Mouse (Mus musculus): Measurements from ENCODE around the gene Utp3. TPM values are rescaled to one million over a fixed set of nuclear protein-coding genes. Genes with fewer than 3 reads are reported as not detected.

Gene Utp3
- polyA plus RNA-seq, 1 experiment from 2014 or later = 44.6 TPM

DNA sequence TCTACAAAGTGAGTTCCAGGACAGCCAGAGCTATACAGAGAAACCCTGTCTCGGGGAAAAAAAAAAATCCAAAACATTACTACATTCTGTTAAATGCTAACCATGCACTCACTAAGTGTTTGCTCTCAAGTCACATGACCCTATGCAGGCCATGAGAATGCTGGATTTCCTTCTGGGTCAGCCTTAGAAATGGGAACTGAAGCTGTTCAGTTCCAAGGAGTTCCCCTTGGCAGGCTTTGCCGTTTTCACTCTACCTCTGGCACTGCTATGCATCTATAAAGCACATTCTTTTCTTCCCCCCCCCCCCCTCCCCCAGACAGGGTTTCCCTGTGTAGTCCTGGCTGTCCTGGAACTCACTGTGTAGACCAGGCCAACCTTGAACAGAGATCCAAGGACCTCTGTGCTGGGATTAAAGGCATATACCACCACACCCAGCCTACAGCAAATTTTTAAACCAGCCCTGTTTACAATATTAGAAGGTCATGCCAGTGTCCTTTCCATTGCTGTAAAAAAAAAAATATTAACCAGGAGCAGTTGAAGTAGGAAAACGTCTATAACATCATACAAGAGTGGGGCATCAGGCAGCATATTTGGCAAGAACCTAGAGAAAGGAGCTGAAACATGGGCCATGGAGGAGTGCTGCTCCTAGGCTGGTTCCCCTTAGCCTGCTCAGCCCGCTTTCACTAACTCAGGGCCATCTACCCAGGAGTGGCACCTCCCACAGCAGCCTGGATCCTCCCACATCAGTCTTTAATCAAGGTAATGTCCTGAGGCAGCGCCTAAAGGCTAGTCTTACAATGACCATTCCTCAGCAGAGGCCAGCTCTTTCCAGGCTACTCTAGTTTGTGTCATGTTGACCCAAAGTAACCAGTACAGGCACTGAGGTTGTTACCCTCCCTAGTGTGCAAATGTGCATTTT is 41.5 kb downstream of the Utp3 start:
- Histone ChIP-seq H3K4me1 (replicated peaks) (0 out of 2 replicates have a peak, but pooled peaks cover 4% of the 10 kb centered on the region), H3K4me3 (no peak overlapping the region), H3K4me2 (no peak overlapping the region), H3K9ac (no peak overlapping the region), H3K27me3 (no peaks in the 10 kb centered on the region), H3K9me3 (no peaks in the 10 kb centered on the region), H3K36me3 (no peaks in the 10 kb centered on the region), H3K27ac (replicated peaks) (no peak overlapping the region)
- no peak for ATAC-seq (ENCODE audit: low FRiP score, low read depth)
- 79% methylated on average over 5 of the region's 5 CpGs for WGBS

DNA sequence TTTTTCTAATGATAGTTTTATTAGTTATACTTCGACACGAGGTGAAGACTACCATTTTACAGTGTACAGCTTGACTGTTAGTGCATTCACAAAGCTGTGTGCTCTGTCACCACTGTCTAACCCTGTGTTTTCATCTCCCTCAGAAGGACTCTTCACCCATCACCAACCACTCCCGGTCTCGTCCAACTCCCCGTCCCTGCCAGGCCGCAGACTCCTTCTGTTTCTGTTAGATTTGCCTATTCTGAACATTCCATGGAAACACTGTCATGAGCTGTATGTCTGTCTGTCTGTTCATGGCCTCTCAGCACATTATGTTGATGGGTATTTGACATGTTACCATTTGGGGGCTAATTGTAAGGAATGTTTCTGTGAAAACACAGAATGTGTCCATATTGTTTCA is 44.7 kb downstream of the Utp3 start:
- H3K27ac ChIP-seq (replicated peaks) = no peak overlapping the region
- ATAC-seq (ENCODE audit: low FRiP score, low read depth) = no peak
- no peaks in the 10 kb centered on the region for H3K9me3 ChIP-seq
- H3K4me3 ChIP-seq = no peak overlapping the region
- H3K36me3 ChIP-seq = no peaks in the 10 kb centered on the region
- H3K4me2 ChIP-seq = no peak overlapping the region
- H3K27me3 ChIP-seq = no peaks in the 10 kb centered on the region
- 93% methylated on average over 6 of the region's 6 CpGs for WGBS
- H3K4me1 ChIP-seq (replicated peaks) = no peaks in the 10 kb centered on the region
- H3K9ac ChIP-seq = no peak overlapping the region

DNA sequence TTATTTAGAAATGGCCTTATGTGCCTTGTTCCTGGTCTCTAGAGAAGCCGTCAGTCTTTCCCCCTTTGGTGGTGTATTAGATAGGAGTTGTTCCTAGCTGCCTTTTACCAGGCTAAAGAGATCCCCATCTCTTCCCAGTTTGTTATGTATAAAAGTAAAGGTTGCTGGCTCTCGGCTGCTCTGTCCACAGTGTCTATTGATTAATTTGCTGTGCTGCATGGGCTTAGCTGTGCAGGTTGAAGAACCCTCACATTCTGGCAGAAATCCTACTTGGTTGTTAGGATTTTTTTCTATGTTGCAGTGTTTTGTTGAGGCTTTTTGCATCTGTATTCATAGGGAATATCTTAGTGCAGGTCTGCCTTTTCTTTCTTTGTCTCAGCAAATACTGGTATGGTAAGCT is 47.8 kb downstream of the Utp3 start:
- WGBS = 70% methylated on average over 2 of the region's 2 CpGs
- H3K27me3 ChIP-seq = no peaks in the 10 kb centered on the region
- peaks cover 3% of the 10 kb centered on the region; the same call in 1 of the 2 replicates for H3K36me3 ChIP-seq

DNA sequence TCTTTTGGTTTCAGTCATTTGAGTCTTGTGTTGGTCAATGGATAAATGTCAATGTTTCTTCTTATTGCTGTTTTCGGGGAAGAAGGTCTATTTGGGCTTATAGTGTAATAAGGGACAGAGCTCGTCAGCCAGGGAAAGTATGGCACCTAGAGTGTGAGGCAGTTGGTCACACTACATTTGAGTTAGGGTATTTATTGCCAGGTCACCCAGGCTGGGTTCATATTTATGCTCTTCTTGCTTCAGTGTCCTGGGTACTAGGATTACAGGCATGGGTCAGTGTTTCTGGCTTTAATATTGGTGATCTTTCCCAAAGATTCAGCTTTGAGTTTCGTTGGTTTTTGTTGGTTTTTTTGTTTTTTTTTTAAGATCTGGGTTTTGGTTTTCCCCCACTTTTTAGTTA is 48.5 kb downstream of the Utp3 start:
- Histone ChIP-seq H3K4me3 (no peak overlapping the region), H3K9ac (no peak overlapping the region), H3K4me2 (no peak overlapping the region), H3K27ac (replicated peaks) (no peak overlapping the region), H3K27me3 (no peaks in the 10 kb centered on the region), H3K36me3 (peaks cover 3% of the 10 kb centered on the region; the same call in 1 of the 2 replicates), H3K4me1 (replicated peaks) (no peaks in the 10 kb centered on the region), H3K9me3 (no peaks in the 10 kb centered on the region)
- 84% methylated on average over 3 of the region's 3 CpGs for WGBS
- no peak for ATAC-seq (ENCODE audit: low FRiP score, low read depth)

More for the DNA sequence above, 47.8 kb downstream of the Utp3 start:
- H3K4me1 ChIP-seq (replicated peaks) = no peaks in the 10 kb centered on the region
- H3K4me3 ChIP-seq = no peak overlapping the region
- no peak for ATAC-seq (ENCODE audit: low FRiP score, low read depth)
- no peak overlapping the region for H3K27ac ChIP-seq (replicated peaks)
- no peak overlapping the region for H3K9ac ChIP-seq
- no peaks in the 10 kb centered on the region for H3K9me3 ChIP-seq
- H3K4me2 ChIP-seq = no peak overlapping the region

DNA sequence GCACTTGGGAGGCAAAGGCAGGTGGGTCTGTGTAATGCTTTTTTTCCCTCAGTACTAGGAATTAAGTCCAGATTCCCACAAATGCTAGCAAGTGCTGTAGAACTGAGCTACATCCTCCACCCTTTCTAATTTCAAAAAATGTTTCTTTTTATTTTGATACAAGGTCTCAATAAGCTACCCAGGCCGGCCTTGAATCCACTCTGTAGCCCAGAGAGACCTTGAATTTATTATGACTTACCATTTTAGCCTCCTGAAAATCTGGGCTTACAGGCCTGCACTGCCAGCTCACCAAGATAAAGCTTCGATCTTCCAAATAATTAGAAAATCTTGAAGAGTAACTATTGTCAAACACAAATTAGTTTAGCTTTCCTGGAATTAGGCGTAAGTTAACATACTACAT is 49.8 kb downstream of the Utp3 start:
- H3K27me3 ChIP-seq = no peaks in the 10 kb centered on the region
- WGBS = 93% methylated on average over 3 of the region's 3 CpGs
- no peaks in the 10 kb centered on the region for H3K9me3 ChIP-seq
- no peak for ATAC-seq (ENCODE audit: low FRiP score, low read depth)
- H3K4me2 ChIP-seq = no peak overlapping the region
- H3K27ac ChIP-seq (replicated peaks) = no peak overlapping the region
- peaks cover 3% of the 10 kb centered on the region; the same call in 1 of the 2 replicates for H3K36me3 ChIP-seq
- H3K4me1 ChIP-seq (replicated peaks) = no peaks in the 10 kb centered on the region
- no peak overlapping the region for H3K4me3 ChIP-seq
- no peak overlapping the region for H3K9ac ChIP-seq

DNA sequence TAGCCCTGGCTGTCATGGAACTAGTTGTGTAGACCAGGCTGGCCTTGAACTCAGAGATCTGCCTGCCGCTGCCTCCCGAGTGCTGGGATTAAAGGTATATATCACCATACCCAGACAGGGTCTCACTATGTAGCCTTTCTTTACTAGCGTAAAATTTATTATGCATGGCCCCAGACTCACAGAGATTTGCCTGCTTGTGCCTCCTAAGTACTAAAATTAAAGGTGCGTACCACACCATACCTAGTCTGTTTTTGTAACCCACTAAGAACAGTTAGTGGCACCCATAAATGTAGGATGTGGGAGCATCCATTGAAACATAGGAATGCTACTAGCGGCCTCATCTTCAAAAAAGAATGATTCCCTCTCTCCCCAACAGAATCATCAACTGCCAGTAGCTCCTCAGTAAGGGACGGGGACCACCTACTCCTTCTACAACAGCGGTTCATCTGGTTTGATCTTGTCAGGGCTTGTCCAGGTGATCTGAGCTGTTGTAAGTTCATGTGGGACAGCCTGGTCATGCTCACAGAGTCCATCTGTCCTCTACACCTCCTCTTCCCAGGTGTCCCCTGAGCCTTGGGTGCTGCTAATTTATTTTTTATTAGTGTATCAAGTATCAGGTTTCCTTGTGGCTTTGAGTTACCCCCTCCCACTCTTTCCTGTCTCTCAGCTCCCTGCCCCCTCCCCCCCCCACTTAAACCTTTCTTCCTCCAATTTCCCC is 50.5 kb downstream of the Utp3 start:
- 93% methylated on average over 7 of the region's 7 CpGs for WGBS
- Histone ChIP-seq H3K27ac (replicated peaks) (no peak overlapping the region), H3K4me2 (no peak overlapping the region), H3K9me3 (no peaks in the 10 kb centered on the region), H3K4me1 (replicated peaks) (no peaks in the 10 kb centered on the region), H3K9ac (no peak overlapping the region), H3K36me3 (peaks cover 3% of the 10 kb centered on the region; the same call in 1 of the 2 replicates), H3K4me3 (no peak overlapping the region), H3K27me3 (no peaks in the 10 kb centered on the region)
- no peak for ATAC-seq (ENCODE audit: low FRiP score, low read depth)

Other genes starting within 250 kb of the Utp3 start
- gene Prol1, start 237.2 kb upstream of the Utp3 start, polyA plus RNA-seq (2015; fragmentation: Nextera tagmentation; extraction: Ambion mirVana) = not detected in 2 replicates
- not detected in 2 replicates for gene Amtn, start 178.4 kb upstream of the Utp3 start, polyA plus RNA-seq (2015; fragmentation: Nextera tagmentation; extraction: Ambion mirVana)
- gene Ambn, start 98.5 kb upstream of the Utp3 start, polyA plus RNA-seq (2015; fragmentation: Nextera tagmentation; extraction: Ambion mirVana) = not detected in 2 replicates
- not detected in 2 replicates for gene Enam, start 66.5 kb upstream of the Utp3 start, polyA plus RNA-seq (2015; fragmentation: Nextera tagmentation; extraction: Ambion mirVana)
- 0.29 and 0.30 TPM in 2 replicates for gene Jchain, start 26.6 kb upstream of the Utp3 start, polyA plus RNA-seq (2015; fragmentation: Nextera tagmentation; extraction: Ambion mirVana)
- gene Rufy3, start 10.6 kb downstream of the Utp3 start, polyA plus RNA-seq (2015; fragmentation: Nextera tagmentation; extraction: Ambion mirVana) = 259 and 269 TPM in 2 replicates
- gene Grsf1, start 121.7 kb downstream of the Utp3 start, polyA plus RNA-seq (2015; fragmentation: Nextera tagmentation; extraction: Ambion mirVana) = 60.4 and 61.7 TPM in 2 replicates
- gene Mob1b, start 166.4 kb downstream of the Utp3 start, polyA plus RNA-seq (2015; fragmentation: Nextera tagmentation; extraction: Ambion mirVana) = 8.9 and 9.2 TPM in 2 replicates
- 46.9 and 53.4 TPM in 2 replicates for gene Dck, start 210.5 kb downstream of the Utp3 start, polyA plus RNA-seq (2015; fragmentation: Nextera tagmentation; extraction: Ambion mirVana)

Measured in hindbrain, embryonic 15.5 days (tissue).